Mouse (Mus musculus) heart, adult 2 months (tissue): ENCODE results near the gene Lima1.

ENCODE experiments used
- CTCF ChIP-seq: fragments of 200-600 bp; IDR thresholded peaks from 2 replicates; pipeline ENCODE4 v1.8.1; 2022; ENCODE audit warnings: antibody characterized with exemption, mild to moderate bottlenecking, moderate library complexity
- POLR2A ChIP-seq: fragments of 200-500 bp; IDR thresholded peaks from 2 replicates; pipeline ENCODE4 v1.6.1; 2011; ENCODE audit warnings: mild to moderate bottlenecking, low read depth, low read length, control low read depth; ENCODE audit not compliant: insufficient read depth

- TF ChIP-seq CTCF (no peak), POLR2A (no peak)
These were observed 15.4 kb downstream of the Lima1 start for GRCm38 (mm10) chr15:99859644-99860392.
